Mouse (Mus musculus) liver, adult 2 months (tissue): ENCODE measurements around the gene Slc25a51. TPM values are rescaled to one million over a fixed set of nuclear protein-coding genes. Genes with fewer than 3 reads are reported as not detected.

Experiments used
- DNase-seq: peaks from one replicate; pipeline ENCODE4 v3.0.0-alpha.2; 2011; ENCODE audit warnings: low read depth, low spot score; ENCODE audit errors: extremely low read depth
- H3K27ac ChIP-seq: fragments of 200-500 bp; replicated peaks from 2 replicates; pipeline ENCODE4 v1.5.1; 2012; ENCODE audit warnings: low read depth, mild to moderate bottlenecking, control low read depth, inconsistent platforms, low read length; ENCODE audit not compliant: insufficient read depth
- H3K27me3 ChIP-seq: fragments of 200-500 bp; 2 replicates; pipeline ENCODE4 v1.6.1; 2012; ENCODE audit warnings: mild to moderate bottlenecking, moderate library complexity, low read length, inconsistent platforms; ENCODE audit not compliant: control insufficient read depth, insufficient read depth
- H3K36me3 ChIP-seq: fragments of 200-500 bp; 2 replicates; pipeline ENCODE4 v1.6.1; 2012; ENCODE audit warnings: low read length, inconsistent platforms; ENCODE audit not compliant: control insufficient read depth, insufficient read depth
- H3K4me1 ChIP-seq: fragments of 200-500 bp; 2 replicates; pipeline ENCODE4 v1.6.1; 2011; ENCODE audit warnings: low read length; ENCODE audit not compliant: control insufficient read depth, insufficient read depth
- H3K4me3 ChIP-seq: fragments of 200-500 bp; 2 replicates; pipeline ENCODE4 v1.5.1; 2011; ENCODE audit warnings: low read depth, mild to moderate bottlenecking, control low read depth, low read length, moderate library complexity; ENCODE audit not compliant: insufficient read depth
- H3K79me2 ChIP-seq: fragments of 200-500 bp; 2 replicates; pipeline ENCODE4 v1.6.1; 2012; ENCODE audit warnings: inconsistent platforms, mild to moderate bottlenecking, low read length, moderate library complexity; ENCODE audit not compliant: control insufficient read depth, insufficient read depth
- H3K9ac ChIP-seq: fragments of 200-500 bp; 2 replicates; pipeline ENCODE4 v1.6.1; 2012; ENCODE audit warnings: low read depth, mild to moderate bottlenecking, control low read depth, inconsistent platforms, low read length
- CTCF ChIP-seq: fragments of 200-500 bp; IDR thresholded peaks from 2 replicates; pipeline ENCODE4 v1.5.1; 2011; ENCODE audit warnings: low read depth, low read length, control low read depth
- POLR2A ChIP-seq: fragments of 200-500 bp; IDR thresholded peaks from 2 replicates; pipeline ENCODE4 v1.6.1; 2011; ENCODE audit warnings: low read length, control low read depth; ENCODE audit not compliant: insufficient read depth; ENCODE audit errors: extremely low read depth
- WGBS: fragments of 180-500 bp; shearing (Covaris S2); methylation state at CpG from one replicate; pipeline ENCODE4 v1.1.7; 2018; 5-methylcytosine and 5-hydroxymethylcytosine counted together
- polyA plus RNA-seq: library from polyadenylated mRNA; depleted of rRNA; stranded (reverse); fragments of >200 nt; gene quantifications from 2 replicates; pipeline ENCODE4 v1.2.3, GENCODE M21; 2012; rRNA removed
- total RNA-seq: library from RNA; depleted of rRNA; stranded (reverse); fragments of >200 nt; gene quantifications from 2 replicates; pipeline ENCODE4 v1.2.3, GENCODE M21; 2014; rRNA removed

Gene Slc25a51
- total and polyA plus RNA-seq, 2 experiments: 47.5 to 52.9 TPM

DNA sequence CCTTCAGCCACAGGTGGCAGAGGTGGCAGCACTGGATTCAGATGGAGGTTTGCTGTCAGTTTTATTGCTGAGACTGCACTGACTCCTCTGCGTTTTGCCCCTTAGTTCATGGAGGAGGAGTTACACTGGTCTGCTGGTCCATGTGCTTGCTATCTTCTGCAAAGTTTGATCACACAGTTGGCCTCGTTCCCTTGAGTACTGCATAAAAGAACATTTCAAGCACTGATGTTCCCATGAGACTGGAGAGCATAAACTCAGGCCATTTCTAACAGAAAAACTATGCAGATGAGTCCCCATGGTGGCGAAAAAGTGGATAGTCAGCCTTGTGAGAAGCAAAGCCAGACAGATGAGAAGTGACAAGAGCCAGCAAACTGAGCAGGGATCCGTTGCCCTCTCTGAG, 32.0 kb downstream of the Slc25a51 start:
- no peak for TF ChIP-seq POLR2A
- TF ChIP-seq CTCF: no peak

DNA sequence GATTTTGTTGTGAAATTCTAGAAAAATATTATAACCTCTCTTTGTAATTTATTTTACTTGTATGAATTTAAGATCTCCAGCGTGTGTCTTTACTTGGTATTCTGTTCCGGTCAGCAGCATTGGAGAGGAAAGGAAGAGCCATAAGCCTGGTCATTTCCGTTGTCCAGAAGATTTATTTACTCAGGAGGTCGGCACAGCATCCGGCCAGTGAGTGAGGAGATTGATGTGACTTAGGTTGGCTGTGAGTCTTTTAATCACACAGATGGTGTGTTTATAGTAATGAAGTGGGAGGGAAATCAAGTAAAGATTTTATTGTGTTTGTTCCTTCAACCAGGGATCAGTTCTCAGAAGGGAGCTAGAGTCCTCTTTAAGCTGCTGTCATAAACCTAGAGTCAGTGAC, 33.7 kb downstream of the Slc25a51 start:
- Histone ChIP-seq H3K9ac (no peak overlapping the region), H3K79me2 (no peaks in the 10 kb centered on the region), H3K4me1 (no peaks in the 10 kb centered on the region), H3K27me3 (no peaks in the 10 kb centered on the region), H3K36me3 (peaks cover 64% of the 10 kb centered on the region), H3K27ac (no peak overlapping the region), H3K4me3 (no peak overlapping the region)
- TF ChIP-seq POLR2A: no peak
- no peak for DNase-seq
- WGBS: 78% methylated on average over 5 of the region's 5 CpGs

More for the DNA sequence above, 32.0 kb downstream of the Slc25a51 start:
- H3K9ac ChIP-seq: no peak overlapping the region
- no peaks in the 10 kb centered on the region for H3K27me3 ChIP-seq
- no peak overlapping the region for H3K4me3 ChIP-seq
- DNase-seq: no peak
- no peak overlapping the region for H3K27ac ChIP-seq
- no peaks in the 10 kb centered on the region for H3K4me1 ChIP-seq
- H3K79me2 ChIP-seq: no peaks in the 10 kb centered on the region
- H3K36me3 ChIP-seq: peaks cover 52% of the 10 kb centered on the region
- WGBS: 90% methylated on average over 4 of the region's 4 CpGs

GRCm38 (mm10) chr4:45371261-45371660, 37.3 kb downstream of the Slc25a51 start:
- H3K4me3 ChIP-seq: no peak overlapping the region
- 97% methylated on average over 3 of the region's 3 CpGs for WGBS
- peaks cover 47% of the 10 kb centered on the region for H3K36me3 ChIP-seq
- no peak for DNase-seq
- TF ChIP-seq POLR2A (no peak), CTCF (no peak)
- no peaks in the 10 kb centered on the region for H3K79me2 ChIP-seq
- H3K4me1 ChIP-seq: no peaks in the 10 kb centered on the region
- H3K9ac ChIP-seq: no peak overlapping the region
- H3K27me3 ChIP-seq: no peaks in the 10 kb centered on the region
- H3K27ac ChIP-seq: no peak overlapping the region

GRCm38 (mm10) chr4:45356653-45357052, 51.9 kb downstream of the Slc25a51 start:
- Histone ChIP-seq H3K4me1 (no peaks in the 10 kb centered on the region; the same call in 1 of the 2 replicates), H3K9ac (no peak overlapping the region), H3K4me3 (no peak overlapping the region), H3K27me3 (no peaks in the 10 kb centered on the region), H3K36me3 (peaks cover 20% of the 10 kb centered on the region), H3K79me2 (no peaks in the 10 kb centered on the region; the same call in 1 of the 2 replicates), H3K27ac (no peak overlapping the region)
- peak; percentile 27 for DNase-seq
- 26% methylated on average over 3 of the region's 3 CpGs for WGBS
- TF ChIP-seq CTCF (no peak), POLR2A (no peak)

Other genes with a start within 250 kb of the Slc25a51 start
- not detected in 2 replicates for gene Frmpd1, start 223.9 kb downstream of the Slc25a51 start, total RNA-seq
- not detected in 2 replicates for gene Frmpd1, start 223.9 kb downstream of the Slc25a51 start, polyA plus RNA-seq
- 2.6 and 3.3 TPM in 2 replicates for gene Trmt10b, start 111.6 kb downstream of the Slc25a51 start, total RNA-seq
- gene Trmt10b, start 111.6 kb downstream of the Slc25a51 start, polyA plus RNA-seq: 0.83 and 0.92 TPM in 2 replicates
- gene Dcaf10, start 66.7 kb downstream of the Slc25a51 start, total RNA-seq: 8.5 and 11.6 TPM in 2 replicates
- 12.9 and 16.7 TPM in 2 replicates for gene Dcaf10, start 66.7 kb downstream of the Slc25a51 start, polyA plus RNA-seq
- 21.2 and 22.4 TPM in 2 replicates for gene Exosc3, start 66.0 kb downstream of the Slc25a51 start, total RNA-seq
- 12.6 and 14.2 TPM in 2 replicates for gene Exosc3, start 66.0 kb downstream of the Slc25a51 start, polyA plus RNA-seq
- 16.1 and 17.1 TPM in 2 replicates for gene Shb, start 123.7 kb upstream of the Slc25a51 start, total RNA-seq
- 42.1 and 65.7 TPM in 2 replicates for gene Shb, start 123.7 kb upstream of the Slc25a51 start, polyA plus RNA-seq